Mouse (Mus musculus) liver, adult 2 months (tissue): ENCODE results near the gene Dpf3.

ENCODE experiments used
- CTCF ChIP-seq: fragments of 200-500 bp; IDR thresholded peaks from 2 replicates; pipeline ENCODE4 v1.5.1; 2011; ENCODE audit warnings: low read depth, low read length, control low read depth
- POLR2A ChIP-seq: fragments of 200-500 bp; IDR thresholded peaks from 2 replicates; pipeline ENCODE4 v1.6.1; 2011; ENCODE audit warnings: low read length, control low read depth; ENCODE audit not compliant: insufficient read depth; ENCODE audit errors: extremely low read depth

GRCm38 (mm10) chr12:83260540-83260939 is 227.0 kb downstream of the Dpf3 start:
- no peak for TF ChIP-seq CTCF
- TF ChIP-seq POLR2A = no peak
